Mouse (Mus musculus) cerebellum, adult 2 months (tissue): Measurements from ENCODE around the gene Ccdc141.

Experiments
- CTCF ChIP-seq: fragments of 200-500 bp; IDR thresholded peaks from 2 replicates; pipeline ENCODE4 v1.5.1; 2011; ENCODE audit warnings: low read depth, mild to moderate bottlenecking, control low read depth, low read length, moderate library complexity, borderline replicate concordance; ENCODE audit not compliant: insufficient read depth
- POLR2A ChIP-seq: fragments of 200-500 bp; IDR thresholded peaks from 2 replicates; pipeline ENCODE4 v1.6.1; 2011; ENCODE audit warnings: low read length, control low read depth, borderline replicate concordance; ENCODE audit not compliant: insufficient read depth

DNA sequence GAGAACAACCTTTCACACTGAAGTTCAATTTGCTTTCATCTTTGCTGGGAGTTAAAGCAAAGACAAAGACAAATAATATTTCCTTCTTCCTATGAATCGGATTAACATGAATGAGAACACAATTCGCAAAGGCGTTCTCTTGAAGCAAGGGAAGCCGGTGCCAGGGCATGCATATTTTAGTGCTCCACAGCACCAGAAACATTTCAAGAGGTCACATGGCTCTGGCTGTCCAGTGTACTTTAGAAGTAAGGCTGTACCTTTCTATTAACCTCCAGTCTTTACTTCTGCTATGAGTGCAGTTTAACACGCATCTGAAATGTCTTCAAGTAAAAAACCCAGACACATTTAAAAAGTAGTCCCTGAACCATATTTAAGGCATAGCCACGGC is 208.4 kb downstream of the Ccdc141 start:
- TF ChIP-seq CTCF (no peak), POLR2A (no peak)
